ENCODE assay signal across 10 mouse cellular contexts in the genomic region with DNA sequence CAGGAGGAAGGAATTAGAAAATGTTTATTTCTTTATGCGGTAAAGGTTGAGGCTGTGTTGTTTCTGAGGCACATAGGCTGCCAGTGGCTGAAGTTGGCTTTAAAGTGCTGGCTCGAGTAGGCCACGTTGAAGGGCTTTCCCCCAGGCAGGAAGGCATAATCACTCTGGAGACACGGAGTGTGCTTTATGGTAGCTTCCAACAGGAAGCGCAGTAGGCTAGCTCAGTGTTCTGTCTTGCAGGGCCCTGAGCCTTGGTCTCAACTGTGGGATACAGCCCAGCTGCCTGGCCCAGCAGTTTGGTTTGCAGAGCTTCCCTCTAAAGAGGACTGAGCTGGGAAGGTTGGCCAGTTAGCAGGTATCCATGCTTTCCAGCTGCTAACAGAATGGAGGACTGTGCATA. TPM values are rescaled to one million over a fixed set of nuclear protein-coding genes. Genes with fewer than 3 reads are reported as not detected.
DNase-seq lines count a peak whose midpoint lies in the region; ATAC-seq and TF ChIP-seq lines count a peak whose summit lies in the region.
"Had no signal": no experiment of that assay in that cellular context is flagged by ENCODE, and none has a peak within 500 bp of the region (broad histone marks: within the 10 kb centered on the region; RNA-seq: fewer than 3 reads in every experiment).

No protein-coding gene starts in this region.

- no peak for ATAC-seq in embryonic facial prominence, embryonic 13.5 days (ENCODE audit: insufficient number of reproducible peaks, insufficient read depth, low FRiP score, low TSS enrichment, low read depth)
- ATAC-seq in hindbrain, embryonic 12.5 days (ENCODE audit: low FRiP score) = no peak
- no peak for ATAC-seq in midbrain, embryonic 16.5 days

- no peaks in the 10 kb centered on the region for H3K9me3 ChIP-seq in embryonic facial prominence, embryonic 13.5 days
- H3K9me3 ChIP-seq in hindbrain, embryonic 12.5 days (replicated peaks) = no peaks in the 10 kb centered on the region
- H3K9me3 ChIP-seq in midbrain, embryonic 16.5 days (replicated peaks; ENCODE audit: control insufficient read depth, low read length, poor library complexity, severe bottlenecking) = no peaks in the 10 kb centered on the region

- H3K36me3 ChIP-seq in embryonic facial prominence, embryonic 13.5 days = peaks cover 26% of the 10 kb centered on the region
- H3K36me3 ChIP-seq in hindbrain, embryonic 12.5 days = peaks cover 20% of the 10 kb centered on the region
- H3K36me3 ChIP-seq in midbrain, embryonic 16.5 days (ENCODE audit: control insufficient read depth, insufficient read depth, low read length) = peaks cover 6% of the 10 kb centered on the region

- 48% methylated on average over 5 of the region's 5 CpGs for WGBS in embryonic facial prominence, embryonic 13.5 days
- 62% methylated on average over 5 of the region's 5 CpGs for WGBS in hindbrain, embryonic 12.5 days
- 56% methylated on average over 5 of the region's 5 CpGs for WGBS in midbrain, embryonic 16.5 days

- TF ChIP-seq CTCF in left cerebral cortex, adult 2 months (IDR thresholded peaks at IDR 0.05) = no peak

- DNase-seq in left cerebral cortex, adult 2 months (ENCODE audit: extremely low spot score in 1 of 2, low spot score in 2 of 2) = no peak
- no peak for DNase-seq in left cerebral cortex, postnatal 36 days (ENCODE audit: low spot score in 2 of 2)
- DNase-seq in right cerebral cortex, postnatal 36 days (ENCODE audit: low spot score in 2 of 2) = no peak
- no peak for DNase-seq in kidney, adult 18-20 months
- no peak for DNase-seq in embryo, embryonic 11 days

- H3K27me3 ChIP-seq in embryonic facial prominence, embryonic 13.5 days = no peaks in the 10 kb centered on the region
- no peaks in the 10 kb centered on the region for H3K27me3 ChIP-seq in hindbrain, embryonic 12.5 days
- no peaks in the 10 kb centered on the region for H3K27me3 ChIP-seq in midbrain, embryonic 16.5 days (ENCODE audit: control insufficient read depth, insufficient read depth, low read depth, low read length)

- H3K4me2 ChIP-seq in embryonic facial prominence, embryonic 13.5 days = no peak overlapping the region
- H3K4me2 ChIP-seq in hindbrain, embryonic 12.5 days (replicated peaks) = no peak overlapping the region
- H3K4me2 ChIP-seq in midbrain, embryonic 16.5 days (ENCODE audit: low read length) = peak overlapping the region; percentile 22; the same call in 1 of the 2 replicates

- peaks cover 33% of the 10 kb centered on the region for H3K4me1 ChIP-seq in embryonic facial prominence, embryonic 13.5 days
- H3K4me1 ChIP-seq in hindbrain, embryonic 12.5 days = peaks cover 28% of the 10 kb centered on the region
- peaks cover 30% of the 10 kb centered on the region for H3K4me1 ChIP-seq in midbrain, embryonic 16.5 days (ENCODE audit: control insufficient read depth, insufficient read depth, low read length)

- H3K27ac ChIP-seq in left cerebral cortex, adult 2 months = peak overlapping the region; percentile 86
- peak overlapping the region; percentile 70 for H3K27ac ChIP-seq in embryonic facial prominence, embryonic 13.5 days
- H3K27ac ChIP-seq in hindbrain, embryonic 12.5 days = peak overlapping the region; percentile 76
- H3K27ac ChIP-seq in midbrain, embryonic 16.5 days (ENCODE audit: low read length) = peak overlapping the region; percentile 80
- H3K27ac ChIP-seq: liver, embryonic 14.5 days had no signal

- H3K4me3 ChIP-seq in left cerebral cortex, adult 2 months = no peak overlapping the region
- H3K4me3 ChIP-seq in embryonic facial prominence, embryonic 13.5 days = no peak overlapping the region
- no peak overlapping the region for H3K4me3 ChIP-seq in hindbrain, embryonic 12.5 days
- H3K4me3 ChIP-seq in midbrain, embryonic 16.5 days (ENCODE audit: low read depth, low read length) = no peak overlapping the region

- H3K9ac ChIP-seq in embryonic facial prominence, embryonic 13.5 days = 0 out of 2 replicates have a peak overlapping the region, but pooled peaks have one; percentile 22
- H3K9ac ChIP-seq in hindbrain, embryonic 12.5 days = no peak overlapping the region
- peak overlapping the region; percentile 28; the same call in 1 of the 2 replicates for H3K9ac ChIP-seq in midbrain, embryonic 16.5 days (ENCODE audit: low read depth, low read length)
- H3K9ac ChIP-seq: liver, embryonic 14.5 days had no signal

- intact Hi-C loops in left cerebral cortex, adult 2 months (cut with DNase I) = loop anchor here (1.0 kb wide), 1 partner anchor 42 kb away; no protein-coding TSS in a partner anchor
- intact Hi-C loops in left cerebral cortex, postnatal 36 days (cut with DNase I) = loop anchor here (2.0 kb wide), 1 partner anchor 26 kb away; a partner anchor contains a TSS

RNA-seq across cellular contexts. Expression of a gene that starts 14.4 kb away (rescaled TPM):
- 10 to 100 TPM; 24.4 to 25.3 TPM for total RNA-seq in left cerebral cortex, adult 2 months (2021)
- total RNA-seq in left cerebral cortex, postnatal 36 days (2021) = 10 to 100 TPM; 18.9 to 24.3 TPM
- 23.2 and 23.6 TPM in 2 replicates for polyA plus RNA-seq in embryonic facial prominence, embryonic 13.5 days (2015; fragmentation: Nextera tagmentation; extraction: Ambion mirVana)
- 22.2 and 24.5 TPM in 2 replicates for polyA plus RNA-seq in hindbrain, embryonic 12.5 days (2016; fragmentation: Nextera tagmentation; extraction: Ambion mirVana)
- polyA plus RNA-seq in midbrain, embryonic 16.5 days (2015; fragmentation: Nextera tagmentation; extraction: Ambion mirVana) = 28.5 and 34.7 TPM in 2 replicates

RNA-seq across cellular contexts. Expression of a gene that starts 26.2 kb away (rescaled TPM):
- not detected for total RNA-seq in left cerebral cortex, adult 2 months (2021)
- total RNA-seq in left cerebral cortex, postnatal 36 days (2021) = not detected
- polyA plus RNA-seq in embryonic facial prominence, embryonic 13.5 days (2015; fragmentation: Nextera tagmentation; extraction: Ambion mirVana) = 1.1 and 1.2 TPM in 2 replicates
- 0.19 and 0.21 TPM in 2 replicates for polyA plus RNA-seq in hindbrain, embryonic 12.5 days (2016; fragmentation: Nextera tagmentation; extraction: Ambion mirVana)
- 0.77 and 1.1 TPM in 2 replicates for polyA plus RNA-seq in midbrain, embryonic 16.5 days (2015; fragmentation: Nextera tagmentation; extraction: Ambion mirVana)
- total RNA-seq: gastrocnemius, postnatal 4 days had no signal
- polyA plus RNA-seq: liver, embryonic 14.5 days had no signal

RNA-seq across cellular contexts. Expression of a gene that starts 54.8 kb away (rescaled TPM):
- total RNA-seq in left cerebral cortex, adult 2 months (2021) = 10 to 100 TPM; 72.8 to 94.8 TPM
- 10 to 100 TPM; 76.2 to 83.6 TPM for total RNA-seq in left cerebral cortex, postnatal 36 days (2021)
- polyA plus RNA-seq in embryonic facial prominence, embryonic 13.5 days (2015; fragmentation: Nextera tagmentation; extraction: Ambion mirVana) = 8.7 and 9.2 TPM in 2 replicates
- 18.7 TPM in 2 replicates for polyA plus RNA-seq in hindbrain, embryonic 12.5 days (2016; fragmentation: Nextera tagmentation; extraction: Ambion mirVana)
- polyA plus RNA-seq in midbrain, embryonic 16.5 days (2015; fragmentation: Nextera tagmentation; extraction: Ambion mirVana) = 24.5 and 25.9 TPM in 2 replicates
